Mouse (Mus musculus) regulatory T cell (primary cell): ENCODE data around the gene Clstn2.

ENCODE experiments used
- in situ Hi-C: fragments of 300-600 bp; cut with MboI, MseI; formaldehyde crosslinking; loops from one replicate; pipeline ENCODE4 v1.15.1; 2025; ENCODE audit warnings: high pct_unique_total_duplicates

Gene Clstn2

GRCm38 (mm10) chr9:97774991-97775390 is 258.0 kb downstream of the Clstn2 start:
- in situ Hi-C loops, result no loop called here

GRCm38 (mm10) chr9:97773911-97774310 is 259.1 kb downstream of the Clstn2 start:
- in situ Hi-C loops, result no loop called here

GRCm38 (mm10) chr9:97772431-97772830 is 260.6 kb downstream of the Clstn2 start:
- in situ Hi-C loops, result no loop called here

DNA sequence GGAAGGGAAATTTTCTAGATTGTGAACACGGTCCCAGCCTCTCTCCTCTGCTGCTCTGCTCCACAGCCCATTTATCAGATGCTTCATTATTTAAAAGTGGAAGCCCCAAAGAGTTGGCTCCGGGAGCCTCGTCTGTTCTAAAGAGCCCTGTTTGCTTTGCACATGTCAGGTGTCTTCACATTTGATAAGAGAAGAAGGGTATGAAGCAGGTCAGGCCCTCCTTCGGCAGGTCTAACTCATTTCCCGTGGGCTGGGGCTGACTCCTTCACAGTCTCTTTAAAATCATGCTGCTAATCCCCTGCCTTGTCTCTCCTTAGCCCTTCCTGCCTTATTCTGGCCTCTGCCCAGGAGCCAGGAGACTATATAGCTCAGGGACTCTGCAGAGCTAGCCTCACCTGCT is 263.6 kb downstream of the Clstn2 start:
- in situ Hi-C loops, result no loop called here

DNA sequence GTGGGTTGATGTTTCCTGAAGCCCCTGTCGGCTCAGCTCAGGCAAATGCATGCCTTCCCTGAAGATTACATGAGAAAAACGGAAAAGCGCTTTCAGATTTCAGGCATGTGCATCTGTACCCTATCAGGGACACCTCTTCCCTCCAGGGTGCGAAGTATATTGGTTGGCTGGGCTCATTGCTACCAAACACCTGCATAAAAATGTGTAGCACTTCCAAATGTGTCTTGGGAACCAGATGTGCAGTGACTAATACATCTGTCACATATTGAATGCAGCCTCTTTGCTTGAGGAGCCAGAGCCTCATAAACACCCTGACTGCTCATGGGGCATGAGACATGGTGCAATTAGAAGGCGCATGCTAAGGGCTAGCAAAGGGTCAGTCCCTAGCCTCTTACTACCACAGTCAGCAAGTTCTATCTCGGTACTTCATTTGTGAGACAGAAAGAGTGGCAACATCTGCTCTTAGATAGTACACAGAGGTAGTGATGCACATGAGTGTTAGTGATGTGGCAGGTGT is 267.7 kb downstream of the Clstn2 start:
- in situ Hi-C loops, result no loop called here

DNA sequence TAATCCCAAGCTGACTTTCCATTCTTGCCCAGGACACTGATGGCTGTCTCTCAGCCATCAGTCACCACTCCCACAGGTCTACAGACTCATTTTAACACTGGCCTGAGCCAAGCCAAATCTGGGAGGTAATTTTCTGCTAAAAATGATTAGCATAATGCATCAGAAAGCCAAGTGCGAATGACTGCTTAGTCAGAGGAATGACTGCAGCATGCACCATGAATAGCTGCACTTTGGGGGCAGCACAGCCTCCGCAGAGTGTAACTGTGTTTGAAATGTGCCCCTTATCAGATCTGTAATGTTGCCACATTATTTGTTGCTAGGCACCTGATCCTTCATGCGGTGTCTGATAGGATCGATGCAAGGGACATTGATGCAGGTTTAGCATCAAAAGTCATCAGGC is 269.9 kb downstream of the Clstn2 start:
- in situ Hi-C loops, result no loop called here

GRCm38 (mm10) chr9:97755599-97756270 is 277.2 kb downstream of the Clstn2 start:
- in situ Hi-C loops, result no loop called here

DNA sequence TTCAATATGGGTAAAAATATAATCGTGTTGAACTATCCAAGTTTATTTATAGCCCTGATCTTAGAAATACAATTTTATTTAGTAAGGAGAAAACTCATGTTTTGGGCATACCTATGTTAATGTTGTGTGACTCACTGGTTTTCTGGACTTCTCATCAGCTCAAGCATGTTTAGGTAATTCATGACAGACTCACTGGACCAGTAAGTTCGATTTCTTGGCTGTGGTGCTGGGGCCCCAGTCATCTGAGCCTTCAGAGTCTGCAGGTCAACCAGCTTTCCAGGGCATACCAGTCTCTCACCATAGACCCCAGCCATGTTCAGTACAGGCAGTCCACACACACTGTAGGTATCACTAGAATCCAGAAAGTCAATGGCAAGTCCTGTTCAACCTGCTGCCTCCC is 279.3 kb downstream of the Clstn2 start:
- in situ Hi-C loops, result no loop called here

GRCm38 (mm10) chr9:97746574-97746973 is 286.4 kb downstream of the Clstn2 start:
- in situ Hi-C loops, result no loop called here

DNA sequence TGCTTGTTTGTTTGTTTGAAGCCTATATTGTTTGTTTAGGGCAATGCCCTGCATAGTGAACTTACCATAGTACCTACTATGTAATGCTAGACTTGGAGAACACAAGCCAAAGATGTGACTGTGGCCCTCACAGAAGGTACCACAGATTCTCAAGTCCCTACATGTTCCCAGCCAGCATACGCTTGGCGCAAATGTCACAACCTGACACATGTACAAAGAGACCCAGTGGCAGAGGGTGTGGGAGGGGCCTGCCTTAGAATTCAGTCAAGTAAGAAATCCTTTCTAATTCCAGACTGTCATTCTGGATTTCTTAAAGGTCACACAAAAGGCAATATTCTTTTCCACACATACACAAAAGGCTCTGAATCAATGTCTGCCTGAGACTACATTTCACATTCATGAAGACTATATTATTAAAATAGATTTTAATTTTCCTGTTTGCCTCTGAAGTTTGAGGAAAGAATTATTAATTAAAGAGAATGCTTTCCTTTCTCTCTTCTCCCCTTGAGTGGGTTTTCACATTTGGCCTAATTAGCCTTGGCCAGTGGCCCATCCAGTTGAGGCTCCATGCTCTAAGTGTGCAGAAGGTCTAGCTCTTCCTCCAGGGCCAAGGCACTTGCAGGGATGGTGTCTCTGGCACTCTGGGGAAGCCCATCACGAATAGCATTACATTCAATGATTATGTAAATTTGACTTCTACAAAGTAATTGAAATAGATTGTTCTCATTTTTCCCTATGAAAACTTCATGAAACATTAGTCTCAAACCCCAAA is 305.1 kb downstream of the Clstn2 start:
- in situ Hi-C loops, result no loop called here

DNA sequence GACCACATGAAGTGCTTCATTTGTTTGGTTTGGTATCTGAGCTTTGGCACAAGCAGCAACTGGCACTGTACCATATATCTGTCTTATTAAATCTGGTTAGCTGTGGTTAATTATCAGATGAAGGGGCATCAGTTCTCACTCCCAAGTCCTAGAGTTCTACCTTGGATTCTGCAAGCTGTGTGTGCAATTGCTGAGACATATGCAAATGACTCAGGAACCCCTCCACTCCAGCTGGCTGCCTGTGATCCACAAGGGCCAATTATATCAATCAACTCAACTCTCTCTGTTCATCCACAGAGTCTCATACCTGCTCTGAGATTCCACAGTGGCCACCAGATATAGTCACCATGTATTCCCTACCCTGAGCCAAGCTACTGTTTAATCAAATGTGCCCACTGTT is 315.3 kb downstream of the Clstn2 start:
- in situ Hi-C loops, result no loop called here

GRCm38 (mm10) chr9:97717005-97717404 is 316.0 kb downstream of the Clstn2 start:
- in situ Hi-C loops, result no loop called here

GRCm38 (mm10) chr9:97712888-97713287 is 320.1 kb downstream of the Clstn2 start:
- in situ Hi-C loops, result no loop called here

DNA sequence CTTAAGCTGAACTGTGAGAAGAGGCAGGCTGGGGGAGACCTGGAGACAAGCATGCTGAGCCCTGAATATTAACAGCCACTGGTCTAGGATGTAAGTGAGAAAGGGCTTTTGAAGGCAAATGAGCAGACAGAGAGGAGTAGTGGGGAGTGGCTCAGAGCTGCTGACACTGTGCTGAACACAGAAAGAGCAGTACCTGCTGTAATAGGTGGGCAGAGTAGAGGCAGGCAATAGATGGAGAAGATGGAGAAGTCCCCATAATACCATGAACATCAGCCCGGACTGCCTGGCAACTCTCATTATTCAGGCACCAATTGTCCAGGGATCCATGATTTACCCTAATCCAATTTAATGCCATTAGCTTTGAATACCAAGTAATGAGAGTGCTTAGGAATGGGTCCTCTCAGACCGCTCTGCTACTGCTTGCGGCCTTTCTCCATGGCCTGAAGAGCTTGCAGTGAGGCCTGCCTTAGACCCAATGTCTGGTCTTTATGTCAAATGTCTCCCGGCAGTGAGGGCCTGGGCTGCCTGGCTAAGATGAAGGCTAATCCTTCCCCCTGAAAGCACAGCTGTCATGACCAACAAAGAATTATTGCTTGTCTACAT is 329.0 kb downstream of the Clstn2 start:
- in situ Hi-C loops, result no loop called here

DNA sequence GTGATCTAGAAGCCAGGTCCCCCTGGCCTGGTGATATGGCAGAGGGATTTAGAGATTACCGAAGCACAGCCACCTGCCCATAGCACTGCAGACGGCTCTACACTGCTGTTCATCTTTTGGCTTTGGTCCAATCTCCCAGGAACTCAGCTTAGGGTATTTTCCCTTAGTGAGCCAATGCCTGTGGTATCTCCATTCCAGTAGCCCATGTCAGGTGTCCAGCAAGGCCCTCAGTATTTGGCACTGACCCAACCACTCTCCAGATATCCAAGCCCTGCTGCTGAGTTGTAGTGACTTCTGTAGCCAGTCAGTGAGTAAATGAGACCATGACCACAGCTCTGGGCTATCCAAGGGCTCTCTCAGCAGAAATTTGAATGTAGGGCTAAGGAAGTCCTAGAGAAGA is 330.0 kb downstream of the Clstn2 start:
- in situ Hi-C loops, result no loop called here

GRCm38 (mm10) chr9:97699983-97700382 is 333.0 kb downstream of the Clstn2 start:
- in situ Hi-C loops, result no loop called here

GRCm38 (mm10) chr9:97699020-97699419 is 334.0 kb downstream of the Clstn2 start:
- in situ Hi-C loops, result no loop called here

DNA sequence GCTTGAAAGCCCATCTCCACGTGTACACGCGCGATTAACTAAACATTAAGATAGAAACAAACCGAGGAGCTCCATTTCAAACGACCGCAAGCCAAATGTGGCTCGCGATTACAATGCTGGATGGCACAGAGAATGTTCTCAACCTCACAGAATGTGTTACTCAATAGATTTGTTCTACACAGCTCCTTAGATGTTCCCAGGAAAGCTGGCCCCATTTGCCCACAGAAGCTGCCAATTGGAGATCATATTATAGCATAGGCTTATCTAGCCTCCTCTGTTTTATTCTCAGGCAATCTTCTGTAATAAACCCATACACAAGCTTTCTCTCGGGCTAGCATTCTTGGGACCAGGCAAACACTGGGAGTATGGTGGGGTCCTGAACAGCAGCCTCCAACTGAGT is 334.9 kb downstream of the Clstn2 start:
- in situ Hi-C loops, result no loop called here

DNA sequence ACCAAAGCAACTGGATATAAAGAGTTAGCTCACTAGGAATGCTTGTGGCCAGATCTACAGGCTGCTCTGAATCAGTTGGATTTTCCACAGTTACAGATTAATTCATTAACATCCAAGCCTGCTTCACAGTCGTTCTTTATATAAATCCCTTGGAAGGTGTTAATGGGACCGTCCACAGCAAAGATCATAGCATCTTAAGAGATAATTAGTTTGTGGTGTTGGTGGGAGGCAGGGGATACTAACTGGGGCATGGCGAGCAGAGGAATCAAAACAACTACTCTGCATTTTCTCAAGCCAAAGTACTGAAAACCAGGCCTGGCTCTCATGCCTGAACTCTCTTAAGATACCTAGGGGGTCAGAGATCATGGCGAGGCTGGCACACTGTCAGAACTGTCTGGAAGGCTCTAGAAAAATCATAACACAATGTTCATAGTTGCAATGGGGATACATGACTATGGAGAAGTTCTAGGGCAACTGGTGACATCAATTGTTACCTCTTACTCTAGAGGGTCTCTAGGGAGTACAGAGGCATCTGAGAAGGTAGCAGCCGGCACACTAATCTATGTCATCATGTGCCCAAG is 336.2 kb downstream of the Clstn2 start:
- in situ Hi-C loops, result no loop called here

DNA sequence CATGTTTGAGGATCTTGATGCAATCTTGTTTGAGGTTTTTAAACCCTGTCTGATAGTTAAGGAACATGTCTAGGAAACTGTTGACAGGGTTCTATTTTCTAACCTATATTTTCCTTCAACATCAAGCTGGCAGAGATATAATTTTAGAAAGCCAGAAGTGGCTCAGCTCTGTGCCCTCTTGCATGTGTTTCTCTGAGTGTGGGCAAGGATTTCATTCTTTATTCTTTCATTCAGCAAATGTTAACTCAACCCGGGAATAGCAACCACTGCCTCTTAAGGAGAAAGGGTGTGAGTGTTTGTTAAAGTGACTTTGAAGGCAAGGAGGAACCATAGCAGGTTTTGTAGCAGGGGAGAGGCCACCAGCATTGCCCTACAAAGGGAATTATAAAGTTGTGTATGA is 337.7 kb downstream of the Clstn2 start:
- in situ Hi-C loops, result no loop called here

DNA sequence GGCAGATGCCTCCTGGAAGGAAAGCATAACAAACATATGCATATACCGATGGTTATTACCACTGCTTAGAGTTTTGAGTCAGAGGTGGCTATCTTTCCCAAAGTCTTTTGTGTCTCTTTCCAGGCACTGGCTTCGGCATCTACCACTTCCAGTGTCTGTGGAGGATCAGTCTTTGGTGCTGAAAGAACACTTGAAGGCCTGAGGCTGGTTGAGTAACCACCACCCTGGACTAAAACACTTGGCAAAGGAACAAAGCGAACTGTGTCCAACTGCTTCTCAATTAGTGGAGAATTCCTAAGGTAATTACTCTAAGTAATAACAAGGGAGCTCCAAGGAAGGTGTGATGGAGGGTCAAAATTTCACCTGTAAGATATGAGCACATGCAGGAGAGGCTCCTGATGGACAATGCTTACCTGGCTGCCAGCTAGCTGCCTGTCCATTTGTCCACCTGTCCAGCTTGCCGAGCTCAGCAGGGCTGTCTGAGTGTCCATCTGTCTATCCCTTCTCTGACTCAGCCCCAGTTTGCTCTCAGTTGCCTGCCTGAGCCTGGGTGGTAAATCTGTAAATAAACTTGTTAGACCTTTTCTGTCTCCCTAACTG is 346.1 kb downstream of the Clstn2 start:
- in situ Hi-C loops, result no loop called here

- in situ Hi-C loops, result no loop called here
Measured at GRCm38 (mm10) chr9:97685664-97686063, 347.3 kb downstream of the Clstn2 start.
